Mouse (Mus musculus) MEL (cell line): Measurements from ENCODE around the gene Dstyk. TPM values are rescaled to one million over a fixed set of nuclear protein-coding genes. Genes with fewer than 3 reads are reported as not detected.

ENCODE experiments used
- DNase-seq: peaks from one replicate; pipeline ENCODE4 v3.0.0; 2011; ENCODE audit warnings: low read depth, low spot score
- H3K27ac ChIP-seq: 2 replicates; pipeline ENCODE4 v1.5.1; 2012; ENCODE audit warnings: low read depth, mild to moderate bottlenecking, control low read depth, low read length, moderate library complexity; ENCODE audit not compliant: control insufficient read depth
- H3K27me3 ChIP-seq, 2 experiments: fragments of 150-350 bp in 1 of 2; sonication (generic) in 1 of 2; 2 replicates each; pipeline ENCODE4 v1.6.1; 2012; ENCODE audit warnings: low read length in 2 of 2, mild to moderate bottlenecking in 2 of 2, improper control_type of control experiment in 1 of 2, moderate library complexity in 1 of 2; ENCODE audit not compliant: insufficient read depth in 2 of 2, control insufficient read depth in 1 of 2
- H3K36me3 ChIP-seq, 2 experiments: 2 replicates each; pipeline ENCODE4 v1.6.1; 2012 to 2014; ENCODE audit warnings: low read length in 2 of 2, improper control_type of control experiment in 1 of 2, inconsistent platforms in 1 of 2, mild to moderate bottlenecking in 1 of 2; ENCODE audit not compliant: insufficient read depth in 2 of 2, control insufficient read depth in 1 of 2
- H3K4me1 ChIP-seq, 2 experiments: fragments of 150-350 bp in 1 of 2; sonication (generic) in 1 of 2; 2 replicates each; pipeline ENCODE4 v1.6.1; 2012; ENCODE audit warnings: low read length in 2 of 2, improper control_type of control experiment in 1 of 2, mild to moderate bottlenecking in 1 of 2; ENCODE audit not compliant: insufficient read depth in 2 of 2, control insufficient read depth in 1 of 2
- H3K4me3 ChIP-seq, 2 experiments: fragments of 150-350 bp in 1 of 2; sonication (generic) in 1 of 2; 2 replicates each; pipeline ENCODE4 v1.5.1; 2012; ENCODE audit warnings: low read depth in 2 of 2, low read length in 2 of 2, mild to moderate bottlenecking in 2 of 2, moderate library complexity in 2 of 2, control low read depth in 1 of 2, improper control_type of control experiment in 1 of 2; ENCODE audit not compliant: control insufficient read depth in 1 of 2, insufficient read depth in 1 of 2
- H3K79me2 ChIP-seq: 2 replicates; pipeline ENCODE4 v1.6.1; 2012; ENCODE audit warnings: mild to moderate bottlenecking, low read length, moderate library complexity; ENCODE audit not compliant: control insufficient read depth, poor library complexity, insufficient read depth
- H3K9ac ChIP-seq: 2 replicates; pipeline ENCODE4 v1.6.1; 2012; ENCODE audit warnings: low read depth, mild to moderate bottlenecking, control low read depth, low read length, moderate library complexity; ENCODE audit not compliant: control insufficient read depth, poor library complexity, severe bottlenecking
- H3K9me3 ChIP-seq: fragments of 150-350 bp; sonication (generic); replicated peaks from 2 replicates; pipeline ENCODE4 v1.6.1; 2012; ENCODE audit warnings: mild to moderate bottlenecking, low read length, improper control_type of control experiment, moderate library complexity; ENCODE audit not compliant: insufficient read depth
- BHLHE40 ChIP-seq: IDR thresholded peaks from 2 replicates; pipeline ENCODE4 v1.6.1; 2012; ENCODE audit warnings: low read depth, mild to moderate bottlenecking, inconsistent platforms, low read length, improper control_type of control experiment, borderline replicate concordance
- CHD2 ChIP-seq: IDR thresholded peaks from 2 replicates; pipeline ENCODE4 v1.6.1; 2011; ENCODE audit warnings: low read length, improper control_type of control experiment
- ELF1 ChIP-seq: IDR thresholded peaks from 2 replicates; pipeline ENCODE4 v1.6.1; 2014; ENCODE audit warnings: low read depth, mild to moderate bottlenecking, inconsistent platforms, low read length, improper control_type of control experiment, moderate library complexity
- EP300 ChIP-seq, 2 experiments: IDR thresholded peaks; 2 replicates each; pipeline ENCODE4 v1.6.1; 2011; ENCODE audit warnings: improper control_type of control experiment in 2 of 2, low read length in 2 of 2, low read depth in 1 of 2, mild to moderate bottlenecking in 1 of 2
- ETS1 ChIP-seq: IDR thresholded peaks from 2 replicates; pipeline ENCODE4 v1.6.1; 2012; ENCODE audit warnings: low read depth, mild to moderate bottlenecking, inconsistent platforms, low read length, improper control_type of control experiment, moderate library complexity
- GABPA ChIP-seq: IDR thresholded peaks from 2 replicates; pipeline ENCODE4 v1.6.1; 2012; ENCODE audit warnings: low read depth, mild to moderate bottlenecking, inconsistent platforms, low read length, improper control_type of control experiment, moderate library complexity
- GATA1 ChIP-seq: IDR thresholded peaks from 2 replicates; pipeline ENCODE4 v1.6.1; 2011; ENCODE audit warnings: low read depth, low read length, improper control_type of control experiment
- HCFC1 ChIP-seq: IDR thresholded peaks from 2 replicates; pipeline ENCODE4 v1.6.1; 2012; ENCODE audit warnings: low read depth, mild to moderate bottlenecking, inconsistent platforms, low read length, improper control_type of control experiment, moderate library complexity
- KAT2A ChIP-seq: conservative IDR thresholded peaks from 2 replicates; pipeline ENCODE4 v1.6.1; 2012; ENCODE audit warnings: low read depth, low read length, improper control_type of control experiment, inconsistent platforms
- MAFK ChIP-seq: IDR thresholded peaks from 2 replicates; pipeline ENCODE4 v1.6.1; 2011; ENCODE audit warnings: low read depth, mild to moderate bottlenecking, low read length, improper control_type of control experiment, borderline replicate concordance
- MAX ChIP-seq: IDR thresholded peaks from 2 replicates; pipeline ENCODE4 v1.6.1; 2011; ENCODE audit warnings: low read length, improper control_type of control experiment
- MAZ ChIP-seq: IDR thresholded peaks from 2 replicates; pipeline ENCODE4 v1.6.1; 2012; ENCODE audit warnings: low read depth, mild to moderate bottlenecking, inconsistent platforms, low read length, improper control_type of control experiment
- MEF2A ChIP-seq: IDR thresholded peaks from 2 replicates; pipeline ENCODE4 v1.6.1; 2014; ENCODE audit warnings: low read depth, mild to moderate bottlenecking, inconsistent platforms, low read length, improper control_type of control experiment; ENCODE audit not compliant: poor library complexity, insufficient replicate concordance, severe bottlenecking; ENCODE audit errors: extremely low read depth
- MXI1 ChIP-seq: IDR thresholded peaks from 2 replicates; pipeline ENCODE4 v1.6.1; 2011; ENCODE audit warnings: mild to moderate bottlenecking, low read depth, low read length, improper control_type of control experiment
- MYC ChIP-seq: IDR thresholded peaks from 2 replicates; pipeline ENCODE4 v1.6.1; 2011; ENCODE audit warnings: low read depth, mild to moderate bottlenecking, low read length, improper control_type of control experiment, moderate library complexity
- POLR2AphosphoS2 ChIP-seq: IDR thresholded peaks from 2 replicates; pipeline ENCODE4 v1.6.1; 2011; ENCODE audit warnings: low read length, improper control_type of control experiment
- RAD21 ChIP-seq: IDR thresholded peaks from 2 replicates; pipeline ENCODE4 v1.6.1; 2011; ENCODE audit warnings: mild to moderate bottlenecking, low read depth, low read length, improper control_type of control experiment
- RCOR1 ChIP-seq: IDR thresholded peaks from 2 replicates; pipeline ENCODE4 v1.6.1; 2012; ENCODE audit warnings: low read depth, mild to moderate bottlenecking, inconsistent platforms, low read length, improper control_type of control experiment
- SIN3A ChIP-seq: IDR thresholded peaks from 2 replicates; pipeline ENCODE4 v1.6.1; 2012; ENCODE audit warnings: low read length, improper control_type of control experiment, inconsistent platforms
- TAL1 ChIP-seq: IDR thresholded peaks from 2 replicates; pipeline ENCODE4 v1.6.1; 2012; ENCODE audit warnings: mild to moderate bottlenecking, inconsistent platforms, low read length, moderate library complexity, mixed read lengths
- TCF12 ChIP-seq: IDR thresholded peaks from 2 replicates; pipeline ENCODE4 v1.6.1; 2014; ENCODE audit warnings: low read depth, mild to moderate bottlenecking, inconsistent platforms, low read length, improper control_type of control experiment, moderate library complexity
- USF1 ChIP-seq: IDR thresholded peaks from 2 replicates; pipeline ENCODE4 v1.6.1; 2014; ENCODE audit warnings: low read depth, mild to moderate bottlenecking, inconsistent platforms, low read length, improper control_type of control experiment, moderate library complexity
- ZNF384 ChIP-seq: IDR thresholded peaks from 2 replicates; pipeline ENCODE4 v1.6.1; 2012; ENCODE audit warnings: low read depth, mild to moderate bottlenecking, inconsistent platforms, low read length, improper control_type of control experiment
- polyA plus RNA-seq, 2 experiments: library from polyadenylated mRNA; stranded (reverse) in 1 of 2; unstranded in 1 of 2; fragments of >175 nt in 1 of 2; fragments of >200 nt in 1 of 2; gene quantifications; 2 replicates each; pipeline versions ENCODE4 v1.2.1 to v1.2.4; 2012; ENCODE audit warnings: low replicate concordance in 2 of 2, low read depth in 1 of 2; ENCODE audit not compliant: insufficient read length in 2 of 2, insufficient read depth in 1 of 2, missing spikeins in 1 of 2
- total RNA-seq: library from RNA; depleted of rRNA; stranded (reverse); fragments of 300-350 nt; gene quantifications from 2 replicates; pipeline ENCODE4 v1.2.3, GENCODE M21; 2012

Gene Dstyk
- total and polyA plus RNA-seq, 3 experiments = 2.4 to 4.5 TPM; not detected in 1

DNA sequence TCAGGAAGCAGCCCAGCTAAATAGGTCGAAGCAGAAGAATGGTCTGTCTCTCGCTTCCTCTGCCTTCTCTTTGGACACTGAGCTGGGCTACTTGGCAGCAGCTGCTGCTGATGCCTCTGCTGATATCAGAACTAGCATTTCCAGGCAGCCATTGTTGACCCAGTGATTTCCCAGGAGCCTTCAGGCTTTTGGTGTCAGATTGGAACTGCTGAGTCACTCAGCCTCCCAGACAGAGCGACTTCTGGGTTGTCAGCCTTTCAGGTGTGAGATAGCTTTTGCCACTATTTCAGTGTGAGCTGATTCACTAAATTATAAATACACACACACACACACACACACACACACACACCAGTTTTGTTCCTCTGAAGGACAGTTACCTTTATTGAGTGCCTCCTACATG is 6.7 kb upstream of the Dstyk start:
- Histone ChIP-seq H3K9ac (no peak overlapping the region), H3K27ac (0 out of 2 replicates have a peak overlapping the region, but pooled peaks have one; percentile 34), H3K4me1 (peaks cover 3 to 8% of the 10 kb centered on the region in 2 experiments; a peak in 2 of 4 replicates), H3K9me3 (no peaks in the 10 kb centered on the region), H3K36me3 (peaks cover 0 to 9% of the 10 kb centered on the region in 2 experiments; a peak in 2 of 4 replicates), H3K4me3 (no peak overlapping the region), H3K27me3 (no peaks in the 10 kb centered on the region), H3K79me2 (no peaks in the 10 kb centered on the region)
- peak; percentile 72 for DNase-seq
- TF ChIP-seq EP300 (IDR thresholded peaks at IDR 0.05; ENCODE audit: low read depth in 1 of 2, low read length in 2 of 2) = peak; percentile 23; a peak in 2 of 4 replicates
- TF ChIP-seq HCFC1 = peak; percentile 48; the same call in 1 of the 2 replicates
- peak; percentile 25; the same call in 1 of the 2 replicates for TF ChIP-seq MXI1
- peak; percentile 39; the same call in 1 of the 2 replicates for TF ChIP-seq BHLHE40
- 0 out of 2 replicates have a peak, but pooled peaks have one; percentile 27 for TF ChIP-seq TCF12
- TF ChIP-seq RCOR1 = 0 out of 2 replicates have a peak, but pooled peaks have one; percentile 17
- 0 out of 2 replicates have a peak, but pooled peaks have one; percentile 29 for TF ChIP-seq SIN3A
- no peak for TF ChIP-seq RAD21
- peak; percentile 55; the same call in 1 of the 2 replicates for TF ChIP-seq ETS1
- TF ChIP-seq ZNF384 = no peak
- TF ChIP-seq ELF1 = 0 out of 2 replicates have a peak, but pooled peaks have one; percentile 21
- no peak for TF ChIP-seq CHD2
- peak; percentile 42; the same call in 1 of the 2 replicates for TF ChIP-seq GATA1
- no peak for TF ChIP-seq MYC
- TF ChIP-seq POLR2AphosphoS2 = no peak
- peak; percentile 55; the same call in 1 of the 2 replicates for TF ChIP-seq MAFK
- no peak for TF ChIP-seq USF1
- peak; percentile 82 for TF ChIP-seq GABPA

DNA sequence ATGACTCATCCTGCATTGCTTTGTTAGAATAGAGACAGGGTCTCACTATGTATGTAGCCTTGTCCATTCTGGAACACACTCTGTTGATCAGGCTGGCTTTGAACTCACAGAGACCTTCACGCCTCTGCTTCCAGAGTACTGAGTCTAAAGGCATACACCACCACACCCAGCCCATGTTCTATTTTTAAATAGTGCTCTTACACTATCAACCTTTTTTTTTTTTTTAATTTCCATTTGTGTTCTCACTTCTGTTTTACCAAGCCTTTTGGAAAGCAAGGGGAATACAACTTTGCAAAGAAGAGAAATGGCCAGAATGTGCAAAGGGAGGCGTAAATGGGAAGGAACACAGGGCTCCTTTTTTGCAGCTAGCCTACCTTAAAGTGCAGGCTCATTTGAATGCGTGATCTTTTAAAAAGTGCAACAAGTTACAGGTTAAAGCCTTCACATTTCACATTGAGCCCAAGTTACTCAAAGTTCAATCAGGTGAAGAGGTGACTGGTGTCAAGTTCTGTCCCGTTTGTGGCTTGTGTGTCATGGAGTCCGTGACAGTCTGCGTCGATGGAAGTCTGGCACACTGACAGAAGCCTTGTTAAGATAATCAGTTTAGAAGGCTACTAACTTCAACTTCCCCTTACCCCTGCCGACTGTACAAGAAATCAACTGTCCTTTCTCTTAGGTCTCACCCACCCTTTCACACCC is 962 bp upstream of the Dstyk start:
- peaks cover 3% of the 10 kb centered on the region; the same call in 1 of the 2 replicates for H3K79me2 ChIP-seq
- no peaks in the 10 kb centered on the region for H3K9me3 ChIP-seq
- TF ChIP-seq RAD21 (no peak), MYC (0 out of 2 replicates have a peak, but pooled peaks have one; percentile 32), ZNF384 (peak; percentile 68), ETS1 (peak; percentile 22; the same call in 1 of the 2 replicates), MEF2A (no peak), EP300 (IDR thresholded peaks at IDR 0.05; ENCODE audit: low read depth in 1 of 2, low read length in 2 of 2) (peak; percentile 44 to 72), RCOR1 (no peak; the same call in 1 of the 2 replicates), GATA1 (peak; percentile 67), KAT2A (no peak), MAFK (0 out of 2 replicates have a peak, but pooled peaks have one; percentile 7), MAZ (0 out of 2 replicates have a peak, but pooled peaks have one; percentile 22), MAX (peak; percentile 9; the same call in 1 of the 2 replicates), TAL1 (peak; percentile 49)
- TF ChIP-seq, all 39 proteins: peak for 9
- Histone ChIP-seq H3K27ac (peak overlapping the region; percentile 81), H3K36me3 (peaks cover 0 to 34% of the 10 kb centered on the region in 2 experiments; a peak in 2 of 4 replicates), H3K4me1 (peaks cover 20 to 28% of the 10 kb centered on the region in 2 experiments), H3K27me3 (no peaks in the 10 kb centered on the region), H3K4me3 (peak overlapping the region; percentile 40 to 78), H3K9ac (peak overlapping the region; percentile 78)
- peak; percentile 93 for DNase-seq
